Mouse (Mus musculus): Measurements from ENCODE around the gene Pde8b.

- TF ChIP-seq CTCF (IDR thresholded peaks at IDR 0.05; ENCODE audit: borderline replicate concordance, insufficient read depth, low read depth, low read length): no peak
- TF ChIP-seq POLR2A (IDR thresholded peaks at IDR 0.05; ENCODE audit: borderline replicate concordance, insufficient read depth, low read length): no peak
Observed at GRCm38 (mm10) chr13:95222569-95223426, 27.3 kb downstream of the Pde8b start.
